Mouse (Mus musculus): ENCODE measurements at regions not wholly inside any gene's neighbourhood (a gene's known extent, or its start where the extent isn't known, plus 50 kb on each side); places are given as distances from the start of the nearest gene placed in this dataset.
A peak's percentile ranks its signal among the peaks of the same experiment; 100 is the strongest.

- DNase-seq (ENCODE audit: low spot score): no peak
Measured at GRCm38 (mm10) chr13:53709062-53709461, 236.2 kb upstream of the Msx2 start.

DNA sequence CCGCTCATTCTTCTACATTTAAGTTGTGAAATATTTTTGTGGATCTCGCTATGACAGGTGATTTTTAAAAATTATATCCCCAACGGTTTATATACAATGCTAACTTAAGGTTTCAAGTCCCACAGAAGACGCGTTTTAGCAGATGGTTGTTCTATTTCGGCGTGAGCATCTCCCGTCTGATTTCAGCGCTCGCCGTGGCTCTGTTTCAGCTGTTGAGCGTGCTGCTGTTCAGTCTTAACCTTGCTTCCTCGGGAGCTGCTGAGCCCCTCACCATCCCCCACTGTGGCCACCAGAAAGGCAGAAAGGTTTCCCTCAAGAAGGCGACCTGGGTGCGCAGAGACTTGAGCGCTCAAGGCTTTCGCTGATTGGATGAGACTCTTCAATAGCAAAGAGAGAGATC, 234.7 kb upstream of the Msx2 start:
- DNase-seq (ENCODE audit: low spot score): no peak

GRCm38 (mm10) chr13:53704104-53704503, 231.2 kb upstream of the Msx2 start:
- no peak for DNase-seq (ENCODE audit: low spot score)

DNA sequence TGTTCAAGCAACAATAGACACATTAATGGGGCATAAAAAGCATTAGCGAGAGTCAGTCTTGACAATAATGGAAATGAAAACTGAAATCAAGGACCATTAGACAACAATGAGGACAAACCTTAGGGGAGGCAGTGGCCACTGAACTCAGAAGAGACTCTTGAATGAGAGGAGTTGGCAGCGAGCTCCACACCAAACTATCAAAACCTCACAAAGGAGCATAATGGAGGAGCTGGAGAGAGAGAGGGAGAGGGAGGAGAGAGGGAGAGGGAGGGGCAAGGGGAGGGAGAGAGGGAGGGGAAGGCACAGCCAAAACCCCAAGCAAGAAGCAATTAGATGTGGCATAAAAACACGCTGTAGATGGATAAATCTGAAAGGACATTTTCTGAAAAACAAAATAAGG, 227.4 kb upstream of the Msx2 start:
- DNase-seq (ENCODE audit: low spot score): no peak

GRCm38 (mm10) chr13:53697954-53698353, 225.1 kb upstream of the Msx2 start:
- no peak for DNase-seq (ENCODE audit: low spot score)

GRCm38 (mm10) chr13:53695385-53695784, 222.5 kb upstream of the Msx2 start:
- DNase-seq (ENCODE audit: low spot score): no peak

GRCm38 (mm10) chr13:53688934-53689333, 216.1 kb upstream of the Msx2 start:
- no peak for DNase-seq (ENCODE audit: low spot score)

DNA sequence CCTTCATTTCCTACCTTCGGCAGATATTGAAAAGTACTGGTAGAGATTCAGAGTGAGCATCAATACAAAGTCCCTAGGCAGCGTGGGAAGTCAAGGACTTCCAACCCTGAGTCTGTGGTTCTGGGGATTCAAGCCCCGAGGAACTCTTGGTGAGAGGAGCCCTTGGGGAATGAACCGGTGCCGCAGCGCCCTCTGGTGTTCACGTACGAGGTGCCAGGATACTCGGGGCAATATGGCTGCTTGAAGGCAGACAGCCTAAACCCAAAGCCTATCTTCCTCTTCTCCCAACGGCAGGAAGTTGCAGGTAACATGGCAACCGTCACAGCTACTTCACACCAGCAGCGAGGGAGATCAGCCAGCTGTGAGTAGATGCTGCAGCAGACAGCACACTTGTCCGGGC, 215.6 kb upstream of the Msx2 start:
- peak; percentile 75 for DNase-seq (ENCODE audit: low spot score)

GRCm38 (mm10) chr13:53684498-53684897, 211.6 kb upstream of the Msx2 start:
- DNase-seq (ENCODE audit: low spot score): no peak

GRCm38 (mm10) chr13:53677187-53677586, 204.3 kb upstream of the Msx2 start:
- DNase-seq (ENCODE audit: low spot score): no peak

GRCm38 (mm10) chr13:53670361-53670760, 197.5 kb upstream of the Msx2 start:
- no peak for DNase-seq (ENCODE audit: low spot score)

GRCm38 (mm10) chr13:53667518-53667917, 194.6 kb upstream of the Msx2 start:
- no peak for DNase-seq (ENCODE audit: low spot score)

GRCm38 (mm10) chr13:53665592-53665991, 192.7 kb upstream of the Msx2 start:
- no peak for DNase-seq (ENCODE audit: low spot score)

- DNase-seq (ENCODE audit: low spot score): no peak
Measured at GRCm38 (mm10) chr13:53664631-53665230, 191.9 kb upstream of the Msx2 start.

DNA sequence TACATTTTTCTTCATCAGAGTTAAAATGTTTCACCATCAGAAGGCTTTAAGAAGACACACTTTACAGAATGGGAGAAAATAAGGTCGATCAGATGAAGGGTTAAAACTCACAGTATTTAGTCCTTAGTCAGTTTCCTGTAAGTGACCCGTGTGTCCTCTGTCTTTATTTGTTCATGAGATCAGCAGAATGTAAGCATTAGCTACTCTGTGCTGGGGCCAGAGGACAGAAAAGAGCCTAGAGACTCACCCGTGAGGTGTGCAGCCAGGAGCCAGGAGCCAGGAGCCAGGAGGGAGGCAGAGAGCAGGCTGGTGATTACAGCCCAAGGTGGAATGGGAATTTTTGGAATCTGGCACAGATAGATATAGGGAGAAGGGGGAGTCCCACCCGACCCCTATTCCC, 180.0 kb upstream of the Msx2 start:
- DNase-seq (ENCODE audit: low spot score): no peak

DNA sequence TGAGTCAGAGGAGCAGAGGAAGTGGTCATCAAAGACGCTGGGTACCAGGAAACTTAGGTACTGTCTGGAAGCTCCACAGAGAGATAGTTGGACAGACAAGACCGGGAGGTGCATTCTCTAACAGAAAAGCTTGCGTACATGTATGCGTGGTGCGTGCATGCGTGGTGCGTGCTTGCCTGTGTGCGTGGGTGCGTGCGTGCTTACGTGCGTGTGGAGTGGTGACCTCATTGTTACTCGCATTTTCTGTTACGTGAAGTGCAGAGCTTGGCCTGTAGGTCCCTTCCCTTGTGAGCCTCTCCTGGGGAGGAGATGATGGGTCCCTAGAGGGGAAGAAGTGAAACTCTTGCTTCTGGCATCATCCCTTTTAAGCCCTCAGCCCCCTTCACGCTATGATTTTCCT, 175.5 kb upstream of the Msx2 start:
- no peak for DNase-seq (ENCODE audit: low spot score)

DNA sequence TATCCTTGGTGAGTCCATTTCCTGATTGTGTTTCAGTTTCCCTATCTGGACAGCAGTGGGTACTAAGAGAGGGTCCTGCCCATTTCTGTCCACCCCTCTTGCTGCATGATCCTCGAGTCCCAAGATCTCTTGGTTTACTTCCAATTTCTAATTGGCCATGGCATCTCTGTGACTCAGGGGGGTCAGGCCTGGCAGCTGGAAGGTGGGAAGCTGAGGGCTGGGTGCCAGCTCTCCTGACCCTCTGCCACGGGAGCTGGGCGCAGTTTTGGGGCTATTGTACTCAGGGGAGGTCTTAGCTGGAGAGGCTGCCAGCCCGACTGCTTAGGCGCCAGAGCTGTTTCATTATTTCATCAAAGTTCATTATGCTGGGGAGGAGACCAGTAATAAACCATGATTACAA, 169.7 kb upstream of the Msx2 start:
- DNase-seq (ENCODE audit: low spot score): no peak

DNA sequence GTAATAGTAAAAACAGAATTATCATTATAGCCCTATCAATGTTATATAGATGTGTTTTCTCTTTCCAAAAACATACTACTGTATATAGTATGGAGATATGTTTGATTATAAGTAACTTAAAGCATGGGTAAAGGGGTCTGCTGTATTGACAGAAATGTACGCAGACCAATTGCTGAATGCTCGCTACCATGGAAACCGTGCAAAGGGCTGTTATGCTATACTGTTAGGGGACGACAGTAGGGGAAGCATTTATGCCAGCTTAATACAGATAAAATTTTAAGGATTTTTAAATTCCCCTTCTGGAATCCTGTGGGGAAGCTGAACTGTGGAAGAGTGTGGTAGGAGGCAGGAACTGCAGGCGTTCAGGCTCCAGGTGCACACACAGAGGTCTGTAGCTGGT, 166.7 kb upstream of the Msx2 start:
- DNase-seq (ENCODE audit: low spot score): no peak

DNA sequence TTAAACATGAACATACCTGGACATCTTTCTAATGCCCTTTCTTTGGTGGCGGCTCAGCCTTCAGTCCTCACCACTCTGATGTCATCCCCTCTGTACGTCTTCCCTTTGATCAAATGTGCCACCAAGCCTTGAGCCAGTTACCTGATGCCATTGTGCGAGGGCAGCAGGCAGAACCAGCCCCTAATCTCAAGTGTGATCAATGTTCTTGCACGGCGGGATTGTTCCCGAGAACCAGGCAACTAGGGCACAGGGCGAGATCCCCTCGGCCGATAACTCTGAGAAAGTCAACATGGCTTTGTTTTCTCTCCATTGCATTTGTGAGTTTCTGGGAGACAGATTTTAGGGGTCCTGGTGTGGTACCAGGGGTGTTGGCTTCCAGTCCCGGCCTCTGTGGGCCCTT, 166.2 kb upstream of the Msx2 start:
- DNase-seq (ENCODE audit: low spot score): no peak

DNA sequence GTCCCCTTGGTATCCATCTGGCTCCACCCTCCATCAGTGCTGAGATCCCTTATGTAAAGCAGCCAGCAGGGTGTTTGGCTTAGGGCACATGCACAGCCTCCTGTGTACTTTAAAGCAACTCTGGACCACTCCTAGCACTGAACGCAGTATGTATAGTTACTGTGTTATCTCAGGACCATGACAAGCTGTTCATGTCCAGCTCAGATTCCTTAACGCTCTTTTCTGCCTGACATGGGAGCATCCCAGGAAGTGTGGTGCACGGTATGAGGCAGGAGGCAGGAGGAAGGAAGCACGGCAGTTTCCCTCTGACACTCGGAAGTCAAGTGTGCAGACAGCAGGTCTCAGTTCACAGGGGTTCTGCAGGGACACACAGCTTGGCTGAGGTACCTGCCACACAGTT, 163.1 kb upstream of the Msx2 start:
- no peak for DNase-seq (ENCODE audit: low spot score)

GRCm38 (mm10) chr13:53634637-53635203, 161.8 kb upstream of the Msx2 start:
- DNase-seq (ENCODE audit: low spot score): no peak

- DNase-seq (ENCODE audit: low spot score): no peak
Measured at GRCm38 (mm10) chr13:53598050-53598449, 125.2 kb upstream of the Msx2 start.

DNA sequence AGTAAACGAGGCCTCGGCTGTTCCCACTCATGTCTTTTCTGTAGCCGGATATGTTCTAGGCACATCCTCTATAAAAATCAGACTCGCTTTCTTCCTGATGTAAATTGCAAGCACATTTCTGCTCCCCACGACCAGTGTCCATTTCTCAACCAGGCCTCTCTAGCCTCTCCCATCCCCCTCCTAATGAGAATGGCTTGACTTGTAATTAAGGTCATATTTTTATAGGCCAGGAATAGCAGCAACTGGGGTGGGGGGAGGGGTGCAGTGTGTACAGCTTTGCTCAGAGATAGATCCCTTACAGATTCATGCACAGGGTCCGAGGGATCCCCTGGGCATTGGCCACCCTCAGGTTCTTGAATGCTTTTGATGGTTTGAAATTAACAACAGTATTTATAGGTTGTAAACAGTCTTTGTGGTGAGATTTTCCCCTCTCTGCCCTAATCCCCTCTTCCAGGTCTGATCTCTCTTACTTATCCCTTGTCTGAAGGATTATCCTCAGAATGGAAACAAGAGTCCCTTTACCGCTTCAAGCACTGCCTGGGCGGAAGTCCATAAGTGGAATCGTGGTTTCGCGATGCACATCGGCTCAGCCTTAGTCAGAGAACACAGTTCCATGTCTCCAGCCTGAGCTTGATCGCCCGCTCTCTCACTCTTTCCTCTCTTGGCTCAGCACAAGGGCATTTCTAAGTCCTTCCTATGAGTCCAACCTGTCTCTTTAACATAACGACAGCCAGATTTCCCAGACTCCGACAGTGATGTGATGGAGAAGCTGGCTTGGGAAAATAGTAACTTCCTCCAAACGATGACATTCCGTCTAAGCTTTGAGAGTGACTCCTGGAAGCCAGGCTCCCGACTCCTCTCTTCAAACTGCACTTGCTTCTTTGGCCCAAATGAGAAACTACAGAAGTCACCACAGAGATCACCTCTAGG, 124.3 kb upstream of the Msx2 start:
- no peak for DNase-seq (ENCODE audit: low spot score)
